Mouse (Mus musculus): ENCODE measurements at regions not wholly inside any gene's neighbourhood (a gene's known extent, or its start where the extent isn't known, plus 50 kb on each side); places are given as distances from the start of the nearest gene placed in this dataset.

- TF ChIP-seq CTCF (conservative IDR thresholded peaks at IDR 0.05; ENCODE audit: low read length), result peak; percentile 83
- no peak for TF ChIP-seq NANOG (IDR thresholded peaks at IDR 0.05; ENCODE audit: borderline replicate concordance, low read length)
- TF ChIP-seq POU5F1 (IDR thresholded peaks at IDR 0.05; ENCODE audit: borderline replicate concordance, low read length), result no peak
Measured at GRCm38 (mm10) chr1:118772261-118772660, 144.5 kb downstream of the Tfcp2l1 start.

All from E14TG2a.4 (cell line).